26 mouse cellular contexts compared by ENCODE assay signal in genomic region chr2:5134959-5135743, GRCm38 (mm10). TPM values are rescaled to one million over a fixed set of nuclear protein-coding genes. Genes with fewer than 3 reads are reported as not detected.
DNase-seq lines count a peak whose midpoint lies in the region; ATAC-seq and TF ChIP-seq lines count a peak whose summit lies in the region.
"Had no signal": no experiment of that assay in that cellular context is flagged by ENCODE, and none has a peak within 500 bp of the region (broad histone marks: within the 10 kb centered on the region; RNA-seq: fewer than 3 reads in every experiment).

No protein-coding gene starts in this region.

- DNase-seq in kidney, adult 9 months, result peak; percentile 36
- DNase-seq in adipocyte (ENCODE audit: low spot score), result peak; percentile 70
- DNase-seq in stomach, postnatal 0 days (ENCODE audit: low spot score), result no peak
- DNase-seq in spleen, postnatal 10 days (ENCODE audit: low spot score in 2 of 2), result no peak
- DNase-seq in heart, adult 18-20 months, result no peak
- DNase-seq: adrenal gland, adult 8-10 months; cerebellum, adult 11 months; cerebellum, adult 9-10 months; embryo, embryonic 11 days; heart, postnatal 14 days; lung, postnatal 36 days; right cerebral cortex, postnatal 4 days; thymus, postnatal 4 days had no signal

- ATAC-seq in kidney, embryonic 14.5 days (ENCODE audit: low FRiP score, low TSS enrichment), result no peak
- ATAC-seq in intestine, embryonic 15.5 days, result peak; percentile 61
- peak; percentile 43; the same call in 1 of the 2 replicates for ATAC-seq in stomach, postnatal 0 days (ENCODE audit: low FRiP score, low TSS enrichment)
- ATAC-seq: forebrain, embryonic 15.5 days; inflammation-experienced regulatory T-cells, adult 6 months had no signal

- TF ChIP-seq EP300 in stomach, postnatal 0 days (optimal IDR thresholded peaks at IDR 0.05), result no peak

- peaks cover 13% of the 10 kb centered on the region for H3K4me1 ChIP-seq in kidney, embryonic 14.5 days (ENCODE audit: control insufficient read depth, insufficient read depth, low read length)
- peaks cover 11% of the 10 kb centered on the region for H3K4me1 ChIP-seq in intestine, embryonic 15.5 days (replicated peaks)
- H3K4me1 ChIP-seq in stomach, postnatal 0 days (replicated peaks; ENCODE audit: control insufficient read depth, insufficient read depth), result no peaks in the 10 kb centered on the region

- WGBS in kidney, embryonic 14.5 days, result 59% methylated on average over 5 of the region's 5 CpGs
- WGBS in intestine, embryonic 15.5 days, result 68% methylated on average over 5 of the region's 5 CpGs
- 65% methylated on average over 5 of the region's 5 CpGs for WGBS in stomach, postnatal 0 days

- peaks cover 22% of the 10 kb centered on the region for H3K27me3 ChIP-seq in kidney, embryonic 14.5 days (ENCODE audit: control insufficient read depth, insufficient read depth, low read length)
- peaks cover 7% of the 10 kb centered on the region for H3K27me3 ChIP-seq in intestine, embryonic 15.5 days (replicated peaks)
- H3K27me3 ChIP-seq in stomach, postnatal 0 days (ENCODE audit: control insufficient read depth, insufficient read depth, low read length), result no peaks in the 10 kb centered on the region

- no peak overlapping the region for H3K4me3 ChIP-seq in kidney, embryonic 14.5 days (ENCODE audit: low read length)
- no peak overlapping the region for H3K4me3 ChIP-seq in intestine, embryonic 15.5 days (replicated peaks)
- H3K4me3 ChIP-seq in stomach, postnatal 0 days (ENCODE audit: low read depth, low read length), result no peak overlapping the region
- H3K4me3 ChIP-seq: embryonic facial prominence, embryonic 12.5 days; forebrain, embryonic 15.5 days; hindbrain, embryonic 10.5 days; hindbrain, embryonic 15.5 days; lung, embryonic 15.5 days; myocyte; neural tube, embryonic 13.5 days had no signal

- H3K4me2 ChIP-seq in kidney, embryonic 14.5 days (replicated peaks; ENCODE audit: low read depth, low read length), result no peak overlapping the region
- no peak overlapping the region for H3K4me2 ChIP-seq in intestine, embryonic 15.5 days (replicated peaks)
- H3K4me2 ChIP-seq in stomach, postnatal 0 days (replicated peaks; ENCODE audit: low read depth), result no peak overlapping the region
- H3K4me2 ChIP-seq: embryonic facial prominence, embryonic 12.5 days; forebrain, embryonic 15.5 days; hindbrain, embryonic 15.5 days; liver, embryonic 11.5 days; lung, embryonic 15.5 days; midbrain, embryonic 11.5 days; neural tube, embryonic 13.5 days had no signal

- H3K27ac ChIP-seq in kidney, embryonic 14.5 days (ENCODE audit: low read depth, low read length), result no peak overlapping the region
- H3K27ac ChIP-seq in intestine, embryonic 15.5 days, result no peak overlapping the region
- H3K27ac ChIP-seq in stomach, postnatal 0 days (replicated peaks), result no peak overlapping the region
- H3K27ac ChIP-seq: embryonic facial prominence, embryonic 12.5 days; forebrain, embryonic 15.5 days; hindbrain, embryonic 10.5 days; hindbrain, embryonic 15.5 days; lung, embryonic 15.5 days; neural tube, embryonic 13.5 days had no signal

- H3K36me3 ChIP-seq in kidney, embryonic 14.5 days (ENCODE audit: control insufficient read depth, insufficient read depth, low read length), result no peaks in the 10 kb centered on the region
- no peaks in the 10 kb centered on the region for H3K36me3 ChIP-seq in intestine, embryonic 15.5 days
- H3K36me3 ChIP-seq in stomach, postnatal 0 days (ENCODE audit: control insufficient read depth, insufficient read depth, low read length), result no peaks in the 10 kb centered on the region
- H3K36me3 ChIP-seq: embryonic facial prominence, embryonic 12.5 days; forebrain, embryonic 15.5 days; hindbrain, embryonic 10.5 days; hindbrain, embryonic 15.5 days; lung, embryonic 15.5 days; neural tube, embryonic 13.5 days had no signal

- no peak overlapping the region for H3K9ac ChIP-seq in kidney, embryonic 14.5 days (ENCODE audit: low read depth, low read length)
- no peak overlapping the region for H3K9ac ChIP-seq in intestine, embryonic 15.5 days
- H3K9ac ChIP-seq in stomach, postnatal 0 days (ENCODE audit: low read length), result no peak overlapping the region
- H3K9ac ChIP-seq: embryonic facial prominence, embryonic 12.5 days; forebrain, embryonic 15.5 days; hindbrain, embryonic 15.5 days; lung, embryonic 15.5 days; neural tube, embryonic 13.5 days had no signal

- H3K9me3 ChIP-seq in kidney, embryonic 14.5 days (ENCODE audit: control insufficient read depth, low read length), result no peaks in the 10 kb centered on the region
- no peaks in the 10 kb centered on the region for H3K9me3 ChIP-seq in intestine, embryonic 15.5 days
- H3K9me3 ChIP-seq in stomach, postnatal 0 days (ENCODE audit: control insufficient read depth, low read length), result no peaks in the 10 kb centered on the region
- H3K9me3 ChIP-seq: embryonic facial prominence, embryonic 12.5 days; forebrain, embryonic 15.5 days; hindbrain, embryonic 10.5 days; hindbrain, embryonic 15.5 days; lung, embryonic 15.5 days had no signal

- no peak for TF ChIP-seq CTCF in stomach, postnatal 0 days (IDR thresholded peaks at IDR 0.05; ENCODE audit: low read depth)

RNA-seq across cellular contexts. Expression of gene Ccdc3, which starts 2.4 kb away (rescaled TPM):
- 6.7 and 12.4 TPM in 2 replicates for polyA plus RNA-seq in kidney, embryonic 14.5 days (2014; fragmentation: Nextera tagmentation; extraction: Ambion mirVana)
- 9.2 and 10.3 TPM in 2 replicates for polyA plus RNA-seq in intestine, embryonic 15.5 days (2015; fragmentation: Nextera tagmentation; extraction: Ambion mirVana)
- 24.4 and 32.1 TPM in 2 replicates for polyA plus RNA-seq in stomach, postnatal 0 days (2015; fragmentation: Nextera tagmentation; extraction: Ambion mirVana)
- total RNA-seq in heart, adult 18-20 months (2021), result 1 to 10 TPM; 2.9 to 4.7 TPM
- total RNA-seq: megakaryocyte, adult 5-6 weeks had no signal
- polyA plus RNA-seq: inflammation-experienced regulatory T-cells, adult 6 months had no signal

Comparison
In these comparisons a context has a peak if more than half of its experiments do, and no peak if none do; other contexts are left out.
1. DNase-seq: peak in kidney, adult 9 months (single experiment) and adipocyte (single experiment); none in stomach, postnatal 0 days (single experiment), spleen, postnatal 10 days (0 of 2) and heart, adult 18-20 months (0 of 2).